Mouse (Mus musculus) forebrain, embryonic 15.5 days (tissue): ENCODE measurements around the gene Washc3. TPM values are rescaled to one million over a fixed set of nuclear protein-coding genes. Genes with fewer than 3 reads are reported as not detected.

Source experiments
- ATAC-seq: fragments of 200-750 bp; cut with Nextera tagmentation; replicated peaks from 2 replicates; pipeline ENCODE4 v1.8.0; 2017; ENCODE audit warnings: mild to moderate bottlenecking, moderate TSS enrichment, moderate library complexity
- H3K27ac ChIP-seq: fragments of 300-500 bp; sonication (generic); replicated peaks from 2 replicates; pipeline ENCODE4 v1.5.1; 2015; ENCODE audit warnings: mild to moderate bottlenecking, inconsistent platforms
- H3K27me3 ChIP-seq: fragments of 300-500 bp; sonication (generic); 2 replicates; pipeline ENCODE4 v1.6.1; 2015; ENCODE audit warnings: inconsistent platforms
- H3K36me3 ChIP-seq: fragments of 300-500 bp; sonication (generic); 2 replicates; pipeline ENCODE4 v1.6.1; 2015; ENCODE audit warnings: mild to moderate bottlenecking, inconsistent platforms
- H3K4me1 ChIP-seq: fragments of 300-500 bp; sonication (generic); 2 replicates; pipeline ENCODE4 v1.6.1; 2015; ENCODE audit warnings: inconsistent platforms
- H3K4me2 ChIP-seq: fragments of 300-500 bp; sonication (generic); replicated peaks from 2 replicates; pipeline ENCODE4 v1.6.1; 2015; ENCODE audit warnings: mild to moderate bottlenecking, inconsistent platforms
- H3K4me3 ChIP-seq: fragments of 300-500 bp; sonication (generic); 2 replicates; pipeline ENCODE4 v1.5.1; 2015; ENCODE audit warnings: mild to moderate bottlenecking, inconsistent platforms
- H3K9ac ChIP-seq: fragments of 300-500 bp; sonication (generic); replicated peaks from 2 replicates; pipeline ENCODE4 v1.6.1; 2015; ENCODE audit warnings: mild to moderate bottlenecking, inconsistent platforms
- H3K9me3 ChIP-seq: fragments of 300-500 bp; sonication (generic); 2 replicates; pipeline ENCODE4 v1.6.1; 2016; ENCODE audit warnings: inconsistent platforms
- WGBS: fragments of 180-500 bp; shearing (Covaris S2); methylation state at CpG from one replicate; pipeline ENCODE4 v1.1.7; 2015; ENCODE audit warnings: mixed read lengths; 5-methylcytosine and 5-hydroxymethylcytosine counted together
- polyA plus RNA-seq: library from polyadenylated mRNA; unstranded; fragments of >200 nt; fragmentation: Nextera tagmentation; extraction: Ambion mirVana; gene quantifications from 2 replicates; pipeline ENCODE4 v1.2.1, GENCODE M21; 2015

Washc3 gene
- polyA plus RNA-seq, 1 experiment from 2014 or later: 40.1 TPM

- H3K36me3 ChIP-seq: peaks cover 8% of the 10 kb centered on the region; the same call in 1 of the 2 replicates
- 96% methylated on average over 3 of the region's 3 CpGs for WGBS
- no peaks in the 10 kb centered on the region for H3K4me1 ChIP-seq
- no peaks in the 10 kb centered on the region for H3K9me3 ChIP-seq
- no peaks in the 10 kb centered on the region for H3K27me3 ChIP-seq
- H3K27ac ChIP-seq: no peak overlapping the region
- ATAC-seq: no peak
- H3K4me2 ChIP-seq: no peak overlapping the region
- no peak overlapping the region for H3K9ac ChIP-seq
- no peak overlapping the region for H3K4me3 ChIP-seq
These were observed 17.3 kb downstream of the Washc3 start for GRCm38 (mm10) chr10:88218161-88218560.

GRCm38 (mm10) chr10:88221718-88222117 lies 20.8 kb downstream of the Washc3 start:
- H3K9ac ChIP-seq: no peak overlapping the region
- H3K9me3 ChIP-seq: no peaks in the 10 kb centered on the region
- no peaks in the 10 kb centered on the region for H3K27me3 ChIP-seq
- no peak overlapping the region for H3K4me2 ChIP-seq
- no peak overlapping the region for H3K27ac ChIP-seq
- peaks cover 8% of the 10 kb centered on the region; the same call in 1 of the 2 replicates for H3K36me3 ChIP-seq
- 93% methylated on average over 5 of the region's 5 CpGs for whole genome bisulfite sequencing
- no peaks in the 10 kb centered on the region for H3K4me1 ChIP-seq
- no peak overlapping the region for H3K4me3 ChIP-seq
- ATAC-seq: no peak

- Histone ChIP-seq H3K4me2 (no peak overlapping the region), H3K27ac (no peak overlapping the region), H3K4me1 (no peaks in the 10 kb centered on the region), H3K9me3 (no peaks in the 10 kb centered on the region), H3K4me3 (no peak overlapping the region), H3K27me3 (no peaks in the 10 kb centered on the region), H3K9ac (no peak overlapping the region), H3K36me3 (peaks cover 6% of the 10 kb centered on the region; the same call in 1 of the 2 replicates)
- ATAC-seq: no peak
- WGBS: 88% methylated on average over 5 of the region's 5 CpGs
These were observed 24.5 kb downstream of the Washc3 start for GRCm38 (mm10) chr10:88225421-88225820.

GRCm38 (mm10) chr10:88227962-88228361 lies 27.1 kb downstream of the Washc3 start:
- no peaks in the 10 kb centered on the region for H3K27me3 ChIP-seq

GRCm38 (mm10) chr10:88228521-88229017 lies 27.7 kb downstream of the Washc3 start:
- WGBS: 90% methylated on average over 8 of the region's 8 CpGs
- Histone ChIP-seq H3K9ac (no peak overlapping the region), H3K36me3 (peaks cover 6% of the 10 kb centered on the region; the same call in 1 of the 2 replicates)

More at GRCm38 (mm10) chr10:88227962-88228361, 27.1 kb downstream of the Washc3 start:
- H3K9me3 ChIP-seq: no peaks in the 10 kb centered on the region
- ATAC-seq: no peak
- no peak overlapping the region for H3K27ac ChIP-seq
- H3K36me3 ChIP-seq: peaks cover 6% of the 10 kb centered on the region; the same call in 1 of the 2 replicates
- H3K4me1 ChIP-seq: no peaks in the 10 kb centered on the region
- H3K9ac ChIP-seq: no peak overlapping the region
- WGBS: 97% methylated on average over 2 of the region's 2 CpGs
- H3K4me2 ChIP-seq: no peak overlapping the region
- no peak overlapping the region for H3K4me3 ChIP-seq

GRCm38 (mm10) chr10:88231671-88232070 lies 30.8 kb downstream of the Washc3 start:
- no peaks in the 10 kb centered on the region for H3K9me3 ChIP-seq
- H3K4me1 ChIP-seq: no peaks in the 10 kb centered on the region
- no peak overlapping the region for H3K4me3 ChIP-seq
- H3K9ac ChIP-seq: no peak overlapping the region
- H3K27ac ChIP-seq: no peak overlapping the region
- no peak for ATAC-seq
- H3K36me3 ChIP-seq: no peaks in the 10 kb centered on the region; the same call in 1 of the 2 replicates
- WGBS: 61% methylated on average over 8 of the region's 8 CpGs
- H3K27me3 ChIP-seq: no peaks in the 10 kb centered on the region
- no peak overlapping the region for H3K4me2 ChIP-seq

More at GRCm38 (mm10) chr10:88228521-88229017, 27.7 kb downstream of the Washc3 start:
- no peaks in the 10 kb centered on the region for H3K9me3 ChIP-seq
- no peak overlapping the region for H3K4me3 ChIP-seq
- H3K27me3 ChIP-seq: no peaks in the 10 kb centered on the region
- no peak for ATAC-seq
- H3K4me2 ChIP-seq: no peak overlapping the region
- no peak overlapping the region for H3K27ac ChIP-seq
- H3K4me1 ChIP-seq: no peaks in the 10 kb centered on the region

- 65% methylated on average over 2 of the region's 2 CpGs for WGBS
- no peak for ATAC-seq
- no peak overlapping the region for H3K9ac ChIP-seq
- no peak overlapping the region for H3K27ac ChIP-seq
- H3K4me1 ChIP-seq: no peaks in the 10 kb centered on the region
- H3K9me3 ChIP-seq: no peaks in the 10 kb centered on the region
- H3K27me3 ChIP-seq: no peaks in the 10 kb centered on the region
- H3K36me3 ChIP-seq: no peaks in the 10 kb centered on the region; the same call in 1 of the 2 replicates
- no peak overlapping the region for H3K4me3 ChIP-seq
- H3K4me2 ChIP-seq: no peak overlapping the region
These were observed 31.9 kb downstream of the Washc3 start for GRCm38 (mm10) chr10:88232765-88233164.

- no peaks in the 10 kb centered on the region for H3K27me3 ChIP-seq
- no peaks in the 10 kb centered on the region for H3K9me3 ChIP-seq
- no peak overlapping the region for H3K9ac ChIP-seq
- peaks cover 8% of the 10 kb centered on the region; the same call in 1 of the 2 replicates for H3K36me3 ChIP-seq
- H3K4me1 ChIP-seq: no peaks in the 10 kb centered on the region
- H3K4me2 ChIP-seq: no peak overlapping the region
- WGBS: 92% methylated on average over 13 of the region's 13 CpGs
- H3K27ac ChIP-seq: no peak overlapping the region
- ATAC-seq: no peak
- no peak overlapping the region for H3K4me3 ChIP-seq
These were observed 43.8 kb downstream of the Washc3 start for GRCm38 (mm10) chr10:88244681-88245080.

GRCm38 (mm10) chr10:88250300-88250699 lies 49.4 kb downstream of the Washc3 start:
- ATAC-seq: no peak
- Histone ChIP-seq H3K36me3 (0 out of 2 replicates have a peak, but pooled peaks cover 2% of the 10 kb centered on the region), H3K9me3 (no peaks in the 10 kb centered on the region), H3K4me3 (no peak overlapping the region), H3K4me1 (no peaks in the 10 kb centered on the region), H3K9ac (no peak overlapping the region), H3K27ac (no peak overlapping the region), H3K4me2 (no peak overlapping the region), H3K27me3 (no peaks in the 10 kb centered on the region)
- WGBS: 76% methylated on average over 3 of the region's 3 CpGs

GRCm38 (mm10) chr10:88252121-88252862 lies 51.4 kb downstream of the Washc3 start:
- Histone ChIP-seq H3K4me3 (no peak overlapping the region), H3K36me3 (0 out of 2 replicates have a peak, but pooled peaks cover 2% of the 10 kb centered on the region), H3K4me2 (no peak overlapping the region), H3K9ac (no peak overlapping the region), H3K9me3 (no peaks in the 10 kb centered on the region), H3K4me1 (no peaks in the 10 kb centered on the region), H3K27me3 (no peaks in the 10 kb centered on the region), H3K27ac (no peak overlapping the region)
- WGBS: 78% methylated on average over 9 of the region's 9 CpGs
- ATAC-seq: no peak

- Histone ChIP-seq H3K9me3 (no peaks in the 10 kb centered on the region), H3K27ac (no peak overlapping the region), H3K9ac (no peak overlapping the region), H3K27me3 (no peaks in the 10 kb centered on the region), H3K4me3 (no peak overlapping the region), H3K4me2 (no peak overlapping the region), H3K4me1 (no peaks in the 10 kb centered on the region), H3K36me3 (no peaks in the 10 kb centered on the region)
- ATAC-seq: no peak
- WGBS: 93% methylated on average over 2 of the region's 2 CpGs
These were observed 54.7 kb downstream of the Washc3 start for GRCm38 (mm10) chr10:88255556-88255955.

- Histone ChIP-seq H3K9ac (no peak overlapping the region), H3K27ac (no peak overlapping the region), H3K27me3 (no peaks in the 10 kb centered on the region), H3K9me3 (no peaks in the 10 kb centered on the region), H3K4me2 (no peak overlapping the region), H3K4me3 (no peak overlapping the region), H3K36me3 (no peaks in the 10 kb centered on the region), H3K4me1 (0 out of 2 replicates have a peak, but pooled peaks cover 2% of the 10 kb centered on the region)
- 85% methylated on average over 12 of the region's 12 CpGs for whole genome bisulfite sequencing
- no peak for ATAC-seq
These were observed 59.4 kb downstream of the Washc3 start for GRCm38 (mm10) chr10:88260309-88260708.
